Mouse (Mus musculus) adrenal gland, postnatal 4 days (tissue): ENCODE results near the gene Gm28551. TPM values are rescaled to one million over a fixed set of nuclear protein-coding genes. Genes with fewer than 3 reads are reported as not detected.

ENCODE experiments used
- DNase-seq, 2 experiments: peaks; one replicate each; pipeline ENCODE4 v3.0.0; 2021 to 2022; ENCODE audit warnings: low spot score in 2 of 2, mixed read lengths in 2 of 2
- total RNA-seq, 2 experiments: library from RNA; stranded (reverse); gene quantifications; 2 replicates each; pipeline ENCODE4 v1.2.3; 2021

Gene Gm28551
- total RNA-seq, 2 experiments from 2014 or later: not detected

- no peak for DNase-seq
Observed at GRCm38 (mm10) chr1:53291197-53291596, 61.3 kb downstream of the Gm28551 start.

Other genes with a start within 250 kb of the Gm28551 start
- gene 1700019A02Rik, start 165.0 kb downstream of the Gm28551 start, total RNA-seq: not detected
- 10 to 100 TPM; 10.4 to 12.5 TPM for gene Pms1, start 55.6 kb downstream of the Gm28551 start, total RNA-seq
- 10 to 100 TPM; 17.6 to 18.5 TPM for gene Ormdl1, start 55.6 kb downstream of the Gm28551 start, total RNA-seq
- gene Gm28778, start 55.6 kb downstream of the Gm28551 start, total RNA-seq: not detected
- gene Osgepl1, start 39.0 kb downstream of the Gm28551 start, total RNA-seq: 10 to 100 TPM; 23.7 to 25.3 TPM
- not detected for gene Asdurf, start within 50 bp of the Gm28551 start, total RNA-seq
- 10 to 100 TPM; 40.9 to 43.6 TPM for gene Asnsd1, start 85 bp upstream of the Gm28551 start, total RNA-seq